Comparison of ENCODE assay signal across 15 mouse cellular contexts in the genomic region with DNA sequence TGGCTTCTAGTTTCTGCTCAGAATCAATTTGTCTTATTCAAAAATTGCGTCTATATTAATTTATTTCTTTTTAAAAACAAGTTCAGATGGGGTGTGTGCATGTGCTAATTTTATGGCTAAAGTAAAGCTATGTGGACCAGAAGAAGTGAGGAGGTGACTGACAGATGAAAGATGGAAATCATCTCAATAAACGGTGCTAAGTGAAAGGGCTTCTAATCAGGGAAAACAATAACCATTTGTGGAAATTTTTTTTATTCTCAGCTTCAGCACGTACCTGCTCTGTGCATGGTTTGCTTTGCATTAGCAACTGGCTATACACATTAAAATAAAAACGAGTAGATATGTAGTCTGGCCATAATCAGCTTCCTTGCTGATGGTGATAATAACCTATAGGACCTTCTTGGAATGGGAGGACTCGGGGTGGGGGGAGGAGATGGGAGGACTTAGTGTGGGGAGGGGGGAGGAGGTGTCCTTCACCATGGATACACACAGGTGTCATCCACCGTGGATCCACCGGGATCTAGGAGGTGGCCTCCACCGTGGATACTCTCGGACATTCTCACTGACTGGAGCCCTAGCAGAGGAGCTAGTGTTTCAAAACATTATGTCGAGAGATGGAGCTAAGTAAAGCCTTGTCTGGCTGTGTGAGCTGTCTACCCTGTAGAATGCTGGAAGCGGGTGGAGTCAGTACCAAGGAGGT.
A peak's percentile ranks its signal among the peaks of the same experiment; 100 is the strongest.
DNase-seq lines count a peak whose midpoint lies in the region; ATAC-seq and TF ChIP-seq lines count a peak whose summit lies in the region.
"Had no signal": no experiment of that assay in that cellular context is flagged by ENCODE, and none has a peak within 500 bp of the region (broad histone marks: within the 10 kb centered on the region; RNA-seq: fewer than 3 reads in every experiment).

No protein-coding gene starts in this region.

- 0 out of 2 replicates have a peak, but pooled peaks cover 3% of the 10 kb centered on the region for H3K36me3 ChIP-seq in hindbrain, embryonic 10.5 days
- no peaks in the 10 kb centered on the region for H3K36me3 ChIP-seq in hindbrain, postnatal 0 days (ENCODE audit: insufficient read depth, low read length)
- peaks cover 13% of the 10 kb centered on the region; the same call in 1 of the 2 replicates for H3K36me3 ChIP-seq in forebrain, embryonic 14.5 days (ENCODE audit: control insufficient read depth, insufficient read depth, low read length)
- H3K36me3 ChIP-seq in hindbrain, embryonic 12.5 days = no peaks in the 10 kb centered on the region
- peaks cover 6% of the 10 kb centered on the region; the same call in 1 of the 2 replicates for H3K36me3 ChIP-seq in neural tube, embryonic 12.5 days
- H3K36me3 ChIP-seq: embryonic facial prominence, embryonic 12.5 days; G1E; limb, embryonic 13.5 days; liver, embryonic 15.5 days had no signal

- ATAC-seq in hindbrain, postnatal 0 days = no peak
- ATAC-seq in forebrain, embryonic 14.5 days = peak; percentile 35
- peak; percentile 53 for ATAC-seq in hindbrain, embryonic 12.5 days (ENCODE audit: low FRiP score)
- ATAC-seq in neural tube, embryonic 12.5 days (ENCODE audit: low FRiP score, low read depth) = peak; percentile 31
- ATAC-seq: intestine, embryonic 16.5 days had no signal

- H3K27ac ChIP-seq in hindbrain, embryonic 10.5 days = peak overlapping the region; percentile 35; the same call in 1 of the 2 replicates
- H3K27ac ChIP-seq in hindbrain, postnatal 0 days = no peak overlapping the region
- H3K27ac ChIP-seq in forebrain, embryonic 14.5 days (ENCODE audit: low read depth, low read length) = peak overlapping the region; percentile 44; the same call in 1 of the 2 replicates
- peak overlapping the region; percentile 70 for H3K27ac ChIP-seq in hindbrain, embryonic 12.5 days
- no peak overlapping the region; the same call in 1 of the 2 replicates for H3K27ac ChIP-seq in neural tube, embryonic 12.5 days
- H3K27ac ChIP-seq: embryonic facial prominence, embryonic 12.5 days; limb, embryonic 13.5 days; liver, embryonic 15.5 days had no signal

- H3K4me3 ChIP-seq in hindbrain, embryonic 10.5 days = no peak overlapping the region
- H3K4me3 ChIP-seq in hindbrain, postnatal 0 days (ENCODE audit: low read length) = no peak overlapping the region
- no peak overlapping the region for H3K4me3 ChIP-seq in forebrain, embryonic 14.5 days (ENCODE audit: low read depth, low read length)
- no peak overlapping the region for H3K4me3 ChIP-seq in hindbrain, embryonic 12.5 days
- no peak overlapping the region for H3K4me3 ChIP-seq in neural tube, embryonic 12.5 days
- H3K4me3 ChIP-seq: embryonic facial prominence, embryonic 12.5 days; limb, embryonic 13.5 days; liver, embryonic 15.5 days had no signal

- H3K4me1 ChIP-seq in hindbrain, embryonic 10.5 days (replicated peaks) = peaks cover 20% of the 10 kb centered on the region
- no peaks in the 10 kb centered on the region for H3K4me1 ChIP-seq in hindbrain, postnatal 0 days (ENCODE audit: insufficient read depth, low read length)
- H3K4me1 ChIP-seq in forebrain, embryonic 14.5 days (ENCODE audit: control insufficient read depth, insufficient read depth, low read length) = peaks cover 16% of the 10 kb centered on the region
- H3K4me1 ChIP-seq in hindbrain, embryonic 12.5 days = peaks cover 22% of the 10 kb centered on the region
- H3K4me1 ChIP-seq in neural tube, embryonic 12.5 days = peaks cover 39% of the 10 kb centered on the region
- H3K4me1 ChIP-seq: liver, embryonic 15.5 days had no signal

- H3K9me3 ChIP-seq in hindbrain, embryonic 10.5 days = no peaks in the 10 kb centered on the region
- no peaks in the 10 kb centered on the region for H3K9me3 ChIP-seq in hindbrain, postnatal 0 days (ENCODE audit: low read length)
- no peaks in the 10 kb centered on the region for H3K9me3 ChIP-seq in forebrain, embryonic 14.5 days (replicated peaks; ENCODE audit: control insufficient read depth, low read length)
- H3K9me3 ChIP-seq in hindbrain, embryonic 12.5 days (replicated peaks) = no peaks in the 10 kb centered on the region
- H3K9me3 ChIP-seq in neural tube, embryonic 12.5 days = no peaks in the 10 kb centered on the region
- H3K9me3 ChIP-seq: embryonic facial prominence, embryonic 12.5 days; limb, embryonic 13.5 days; liver, embryonic 15.5 days had no signal

- no peaks in the 10 kb centered on the region for H3K27me3 ChIP-seq in hindbrain, embryonic 10.5 days (ENCODE audit: insufficient read depth, poor library complexity, severe bottlenecking)
- H3K27me3 ChIP-seq in hindbrain, postnatal 0 days (ENCODE audit: insufficient read depth, low read length) = no peaks in the 10 kb centered on the region
- H3K27me3 ChIP-seq in forebrain, embryonic 14.5 days (replicated peaks; ENCODE audit: control insufficient read depth, insufficient read depth, low read length) = no peaks in the 10 kb centered on the region
- no peaks in the 10 kb centered on the region for H3K27me3 ChIP-seq in hindbrain, embryonic 12.5 days
- no peaks in the 10 kb centered on the region for H3K27me3 ChIP-seq in neural tube, embryonic 12.5 days (replicated peaks)
- H3K27me3 ChIP-seq: embryonic facial prominence, embryonic 12.5 days; limb, embryonic 13.5 days; liver, embryonic 15.5 days had no signal

- no peak for TF ChIP-seq CTCF in hindbrain, postnatal 0 days (IDR thresholded peaks at IDR 0.05; ENCODE audit: low read depth)

- WGBS in hindbrain, embryonic 10.5 days = 84% methylated on average over 11 of the region's 11 CpGs
- 63% methylated on average over 11 of the region's 11 CpGs for WGBS in hindbrain, postnatal 0 days
- WGBS in forebrain, embryonic 14.5 days = 64% methylated on average over 11 of the region's 11 CpGs
- 70% methylated on average over 11 of the region's 11 CpGs for WGBS in hindbrain, embryonic 12.5 days
- WGBS in neural tube, embryonic 12.5 days = 74% methylated on average over 11 of the region's 11 CpGs

- no peak overlapping the region for H3K4me2 ChIP-seq in hindbrain, postnatal 0 days (ENCODE audit: low read depth, low read length)
- H3K4me2 ChIP-seq in forebrain, embryonic 14.5 days (ENCODE audit: low read length) = no peak overlapping the region
- no peak overlapping the region for H3K4me2 ChIP-seq in hindbrain, embryonic 12.5 days (replicated peaks)
- H3K4me2 ChIP-seq in neural tube, embryonic 12.5 days (replicated peaks) = no peak overlapping the region
- H3K4me2 ChIP-seq: embryonic facial prominence, embryonic 12.5 days; limb, embryonic 13.5 days; liver, embryonic 15.5 days had no signal

- no peak for DNase-seq in hindbrain, embryonic 10.5 days (ENCODE audit: low spot score)
- no peak for DNase-seq in hindbrain, postnatal 0 days (ENCODE audit: low spot score)
- no peak for DNase-seq in forebrain, embryonic 14.5 days (ENCODE audit: low spot score)
- no peak for DNase-seq in cerebellum, adult 11-12 months
- no peak for DNase-seq in embryo, embryonic 10 days (ENCODE audit: low spot score)
- DNase-seq: cerebellum, postnatal 36 days; gastrocnemius, postnatal 14 days; lung, postnatal 36 days had no signal

- H3K9ac ChIP-seq in hindbrain, postnatal 0 days (replicated peaks; ENCODE audit: low read length) = no peak overlapping the region
- H3K9ac ChIP-seq in forebrain, embryonic 14.5 days (ENCODE audit: low read length) = no peak overlapping the region
- H3K9ac ChIP-seq in hindbrain, embryonic 12.5 days = no peak overlapping the region
- no peak overlapping the region for H3K9ac ChIP-seq in neural tube, embryonic 12.5 days
- H3K9ac ChIP-seq: embryonic facial prominence, embryonic 12.5 days; limb, embryonic 13.5 days; liver, embryonic 15.5 days had no signal

Comparison
In these comparisons a context has a peak if more than half of its experiments do, and no peak if none do; other contexts are left out.
1. H3K27ac ChIP-seq: peak in hindbrain, embryonic 10.5 days (single experiment), forebrain, embryonic 14.5 days (single experiment) and hindbrain, embryonic 12.5 days (single experiment); none in hindbrain, postnatal 0 days (single experiment) and neural tube, embryonic 12.5 days (single experiment).